Mouse (Mus musculus): ENCODE data around the gene Tmtc3. TPM values are rescaled to one million over a fixed set of nuclear protein-coding genes. Genes with fewer than 3 reads are reported as not detected.
"Not testable (repeated sequence)": the region's sequence is repeated elsewhere in the genome, so short reads cannot be mapped to it uniquely, and the experiment has no call there.

Gene Tmtc3
- total RNA-seq (2022), result 10 to 100 TPM; 20.3 to 22.8 (median 21.0) TPM

DNA sequence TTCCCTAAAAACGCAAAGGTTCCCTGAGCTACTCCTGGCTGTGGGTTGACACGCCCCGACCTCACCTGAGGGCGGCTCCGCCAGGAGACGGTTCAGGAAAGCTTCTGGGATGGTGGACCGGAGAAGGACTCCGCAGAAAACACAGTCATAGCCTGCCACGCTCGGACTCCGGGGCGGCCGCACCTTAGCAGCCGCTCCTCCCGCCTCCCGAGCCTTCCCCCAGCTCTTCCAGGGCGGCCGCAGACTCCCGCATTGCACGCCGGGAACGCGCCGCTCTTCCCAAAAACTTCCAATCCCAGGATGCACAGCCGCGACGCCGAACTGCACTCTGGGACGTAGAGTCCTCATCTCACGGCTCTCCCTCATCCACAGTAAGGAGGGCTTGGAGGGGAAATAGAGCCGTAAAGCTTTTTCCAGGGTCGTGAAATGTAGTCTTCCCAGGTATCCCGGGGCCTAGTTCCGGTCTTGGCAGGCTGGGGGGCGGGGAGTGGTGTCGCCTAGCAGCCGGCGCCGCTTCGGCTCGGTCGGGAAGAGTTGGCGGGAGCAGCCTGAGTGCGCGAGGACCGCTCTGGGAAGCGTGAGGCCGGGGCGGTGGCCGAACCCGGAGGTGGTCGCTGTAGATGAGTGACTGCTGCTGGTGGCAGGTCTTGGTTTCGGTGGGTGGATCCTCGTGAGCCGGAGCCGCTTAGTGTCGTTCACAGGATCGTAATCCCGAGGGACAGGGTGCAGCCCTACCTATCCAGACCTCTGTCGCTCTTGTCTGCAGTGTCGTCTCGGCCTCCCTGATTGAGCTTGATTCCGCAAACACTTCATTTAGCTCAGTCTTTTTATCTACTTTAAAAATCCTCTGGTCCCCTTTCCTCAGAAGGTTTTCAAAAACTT is at the start of gene Tmtc3, which contains the start of gene Cep290:
Gene Tmtc3, minus strand, starts transcription at position 254 of the 882 bp plus-strand sequence.
Gene Cep290, plus strand, starts transcription at position 462 of the 882 bp plus-strand sequence.
- peak; percentile 96 for DNase-seq

- DNase-seq, result no peak
Measured at GRCm38 (mm10) chr10:100524499-100525390, 37.6 kb upstream of the Tmtc3 start.

GRCm38 (mm10) chr10:100522330-100522729 is 35.2 kb upstream of the Tmtc3 start:
- DNase-seq, result no peak

DNA sequence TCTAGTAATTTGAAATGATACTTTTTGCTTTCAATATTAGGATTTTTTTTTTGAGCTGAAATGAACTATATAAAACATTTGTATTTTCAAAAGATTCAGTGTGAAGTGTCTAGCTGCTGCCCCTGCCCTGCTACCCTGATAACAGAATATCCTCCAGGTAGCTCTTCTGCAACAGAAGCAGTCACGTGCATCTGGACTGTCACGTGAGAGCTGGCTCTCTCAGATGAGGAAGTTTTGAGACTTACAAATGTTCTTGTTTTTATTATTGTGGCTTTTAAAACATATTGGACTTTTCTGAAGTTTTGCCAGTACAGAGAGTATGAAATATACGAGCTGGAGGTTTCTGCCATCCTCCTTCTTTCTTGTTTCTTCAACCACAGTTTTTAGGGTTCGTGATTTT is 34.5 kb upstream of the Tmtc3 start:
- DNase-seq, result no peak

- no peak for DNase-seq
Measured at GRCm38 (mm10) chr10:100508170-100508569, 21.0 kb upstream of the Tmtc3 start.

DNA sequence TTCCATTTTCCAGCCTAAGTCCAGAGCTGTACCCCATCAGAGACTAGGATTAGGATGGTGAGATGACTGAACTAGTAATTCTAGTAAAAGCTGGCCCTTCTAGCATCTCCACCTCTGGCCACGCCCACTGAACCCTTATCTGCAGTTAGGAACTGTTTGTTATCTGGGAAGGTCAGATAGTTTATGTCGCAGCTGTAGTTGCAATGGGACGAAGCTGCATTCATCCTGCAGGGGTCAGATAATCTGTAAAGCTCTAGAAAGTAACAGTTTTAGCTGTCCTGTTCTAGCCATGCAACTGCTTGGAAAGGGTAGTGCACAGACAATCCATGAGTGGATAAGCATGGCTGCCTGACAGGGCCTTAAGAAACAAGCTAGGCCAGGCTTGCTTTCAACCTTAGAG is 11.2 kb upstream of the Tmtc3 start:
- DNase-seq, result no peak

- peak; percentile 18 for DNase-seq
Measured at GRCm38 (mm10) chr10:100491916-100492315, 4.8 kb upstream of the Tmtc3 start.

DNA sequence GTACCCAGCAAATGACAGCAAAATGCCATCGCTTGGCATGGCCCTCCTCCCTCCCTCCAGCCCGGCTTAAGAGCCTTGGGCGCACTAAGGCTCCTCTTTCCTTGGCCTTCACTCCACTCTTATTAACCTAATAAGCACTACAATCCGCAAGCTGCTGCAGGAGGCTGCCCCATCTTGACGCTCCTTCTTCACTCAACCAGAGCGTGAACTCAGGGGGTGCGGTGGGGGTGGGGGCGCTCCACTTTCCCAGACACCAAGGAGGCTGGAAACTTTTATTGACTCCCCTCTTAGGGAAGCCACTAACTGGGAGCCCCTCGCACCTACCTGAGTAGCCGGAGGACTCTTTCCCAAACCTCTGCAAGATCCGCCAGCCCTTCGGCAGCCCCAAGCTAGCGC is 451 bp downstream of the Tmtc3 start:
- peak; percentile 5 for DNase-seq

- no peak for DNase-seq
Measured at GRCm38 (mm10) chr10:100479538-100479937, 7.6 kb downstream of the Tmtc3 start.

DNA sequence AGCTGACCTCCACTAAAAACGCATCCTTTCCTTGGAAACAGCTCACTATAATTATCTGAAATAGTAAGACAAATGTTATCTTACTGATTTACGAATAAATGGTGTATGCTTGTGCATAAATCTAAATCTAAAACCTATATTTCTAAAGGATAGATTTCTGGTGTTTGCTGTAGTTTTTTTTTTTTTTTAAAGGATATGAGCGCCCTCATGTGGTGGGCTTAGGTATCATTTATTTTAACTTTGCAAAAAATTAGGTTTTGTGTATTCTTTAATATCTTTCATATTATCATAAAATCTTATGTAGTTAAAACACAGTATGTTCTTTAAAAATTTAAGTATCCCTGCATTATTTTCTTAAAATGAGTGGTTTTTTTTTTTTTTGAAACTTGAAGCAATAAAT is 12.1 kb downstream of the Tmtc3 start:
- no peak for DNase-seq

DNA sequence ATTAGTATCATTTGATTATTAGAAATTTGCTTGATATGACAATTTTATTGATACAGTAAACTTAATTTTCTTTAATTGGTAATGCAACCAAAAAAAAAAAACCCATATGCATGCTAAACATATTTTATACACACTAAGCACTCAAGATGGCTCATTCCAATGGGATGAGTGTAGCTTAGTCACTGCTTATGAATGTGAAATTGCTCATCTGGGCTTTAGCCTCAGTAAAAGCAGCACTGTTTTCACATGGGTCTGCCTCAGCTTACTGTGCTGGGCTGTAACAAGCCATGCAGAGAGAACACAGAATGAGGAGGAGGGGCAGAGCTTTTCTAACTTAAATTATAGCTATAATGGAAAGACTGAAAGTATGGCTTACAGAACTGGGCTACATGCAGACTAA is 26.6 kb downstream of the Tmtc3 start:
- no peak for DNase-seq

GRCm38 (mm10) chr10:100449394-100449793 is 37.8 kb downstream of the Tmtc3 start:
- no peak for DNase-seq

- DNase-seq, result no peak
Measured at GRCm38 (mm10) chr10:100427592-100427991, 59.6 kb downstream of the Tmtc3 start.

DNA sequence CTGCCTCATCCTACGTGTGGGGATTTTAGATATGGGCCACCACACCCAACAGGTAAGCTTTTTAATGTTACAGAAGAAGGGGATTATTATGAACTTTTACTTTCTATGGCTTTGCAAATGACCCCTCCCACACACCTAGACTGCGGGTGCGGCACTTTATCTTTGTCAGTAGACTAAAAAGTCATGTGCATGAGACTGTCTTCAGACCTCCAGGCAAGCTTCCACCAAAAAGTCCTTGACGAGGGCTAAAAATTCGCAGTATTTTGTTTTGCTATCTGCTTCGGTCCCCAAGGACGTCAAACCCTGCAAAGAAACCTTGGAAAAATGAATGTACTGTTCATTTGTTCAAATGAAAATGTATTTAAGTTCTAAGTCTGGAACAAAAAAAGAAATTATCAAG is 71.6 kb downstream of the Tmtc3 start:
- peak; percentile 36 for DNase-seq

DNA sequence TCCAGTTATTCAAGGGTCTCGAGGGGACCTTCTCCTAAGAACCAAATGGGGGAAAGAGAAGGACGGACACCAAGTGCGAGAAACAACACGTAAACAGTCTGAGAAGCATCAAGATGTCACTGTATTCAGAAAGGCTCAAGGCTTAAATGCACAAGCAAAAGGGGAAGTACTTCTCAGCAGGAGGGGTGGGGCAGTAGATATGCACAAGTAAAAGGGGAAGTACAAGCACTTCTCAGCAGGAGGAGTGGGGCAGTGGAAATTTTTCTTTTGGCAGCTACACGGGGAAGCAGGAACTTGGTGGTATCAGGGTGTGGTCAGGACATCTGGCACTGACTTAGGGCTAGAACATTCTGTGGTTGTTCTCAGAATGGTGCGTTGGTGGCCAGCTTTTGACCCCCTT is 84.8 kb downstream of the Tmtc3 start:
- not testable (repeated sequence) for DNase-seq

Other genes with a start within 250 kb of the Tmtc3 start
- not detected for gene Gm4301, start 151.7 kb downstream of the Tmtc3 start, total RNA-seq (2022)
- gene Gm4302, start 146.5 kb downstream of the Tmtc3 start, total RNA-seq (2022), result not detected
- gene Gm4303, start 141.4 kb downstream of the Tmtc3 start, total RNA-seq (2022), result not detected
- not detected for gene Gm4305, start 136.3 kb downstream of the Tmtc3 start, total RNA-seq (2022)
- not detected for gene Gm4307, start 126.0 kb downstream of the Tmtc3 start, total RNA-seq (2022)
- not detected for gene Gm4312, start 104.8 kb downstream of the Tmtc3 start, total RNA-seq (2022)
- 10 to 100 TPM in 2 of 4 experiments, 1 to 10 TPM in 2; 8.7 to 17.8 (median 11.3) TPM for gene Cep290, start 208 bp upstream of the Tmtc3 start, total RNA-seq (2022)
- 10 to 100 TPM; 14.6 to 20.1 (median 15.4) TPM for gene 4930430F08Rik, start 103.1 kb upstream of the Tmtc3 start, total RNA-seq (2022)
- gene 1700017N19Rik, start 103.1 kb upstream of the Tmtc3 start, total RNA-seq (2022), result not detected

Measured in adrenal gland, adult 8-10 months (tissue).